Mouse (Mus musculus): ENCODE data around the gene Rnf144a. TPM values are rescaled to one million over a fixed set of nuclear protein-coding genes. Genes with fewer than 3 reads are reported as not detected.

Rnf144a gene
- polyA plus RNA-seq, 1 experiment from 2014 or later = 5.0 TPM

DNA sequence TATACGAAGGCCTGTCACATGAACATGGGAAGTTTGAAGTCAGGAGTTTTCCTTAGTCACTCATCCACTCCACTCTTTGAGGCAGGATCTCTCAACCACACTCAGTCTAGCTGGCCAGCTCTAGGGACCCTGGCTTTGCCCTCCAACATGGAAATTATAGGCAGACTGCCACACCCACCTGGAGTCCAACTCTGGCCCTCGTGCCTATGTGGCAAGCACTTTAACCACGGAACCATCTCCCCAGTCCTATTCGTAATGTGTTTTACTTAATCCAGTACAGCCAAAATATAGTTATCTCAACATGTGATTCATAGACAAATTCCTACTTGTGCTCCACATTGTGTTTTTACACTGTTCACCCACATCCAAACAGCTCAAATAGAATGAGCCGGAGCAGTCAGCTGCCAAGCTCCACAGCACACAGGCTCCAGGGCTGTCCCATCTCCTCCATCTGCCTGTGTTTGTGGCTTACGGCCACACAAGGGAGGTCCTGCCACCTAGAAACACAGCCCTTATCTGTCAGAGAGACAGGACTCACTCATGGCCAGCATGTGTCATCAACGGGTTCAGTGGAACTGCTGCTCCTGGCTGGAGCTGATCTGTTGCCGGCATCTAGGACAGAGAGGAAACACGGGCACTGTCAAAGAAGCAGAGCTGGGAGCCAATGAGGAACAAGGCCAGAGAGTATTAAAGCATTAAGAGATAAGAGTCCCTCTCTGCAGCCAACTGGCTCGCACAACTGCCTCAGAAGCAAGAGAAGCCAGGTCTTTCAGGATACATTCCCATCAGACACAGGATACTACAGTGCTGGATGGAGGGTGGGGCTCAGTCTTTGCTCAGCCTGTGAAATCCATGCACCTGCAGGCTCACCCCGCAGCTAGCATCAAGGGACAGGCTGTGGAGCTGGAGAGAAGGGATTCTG, 10.0 kb downstream of the Rnf144a start:
- Histone ChIP-seq H3K36me3 (ENCODE audit: control insufficient read depth, insufficient read depth, low read length) (no peaks in the 10 kb centered on the region), H3K4me1 (replicated peaks; ENCODE audit: control insufficient read depth, insufficient read depth) (no peaks in the 10 kb centered on the region), H3K4me2 (replicated peaks; ENCODE audit: low read depth) (no peak overlapping the region), H3K9ac (ENCODE audit: low read length) (no peak overlapping the region), H3K4me3 (ENCODE audit: low read depth, low read length) (no peak overlapping the region), H3K27me3 (ENCODE audit: control insufficient read depth, insufficient read depth, low read length) (no peaks in the 10 kb centered on the region), H3K27ac (replicated peaks) (no peak overlapping the region), H3K9me3 (ENCODE audit: control insufficient read depth, low read length) (no peaks in the 10 kb centered on the region)
- TF ChIP-seq EP300 (optimal IDR thresholded peaks at IDR 0.05) (no peak), CTCF (IDR thresholded peaks at IDR 0.05; ENCODE audit: low read depth) (no peak)
- WGBS = 50% methylated on average over 11 of the region's 11 CpGs
- no peak for DNase-seq (ENCODE audit: low spot score)
- ATAC-seq (ENCODE audit: low FRiP score, low TSS enrichment) = no peak

DNA sequence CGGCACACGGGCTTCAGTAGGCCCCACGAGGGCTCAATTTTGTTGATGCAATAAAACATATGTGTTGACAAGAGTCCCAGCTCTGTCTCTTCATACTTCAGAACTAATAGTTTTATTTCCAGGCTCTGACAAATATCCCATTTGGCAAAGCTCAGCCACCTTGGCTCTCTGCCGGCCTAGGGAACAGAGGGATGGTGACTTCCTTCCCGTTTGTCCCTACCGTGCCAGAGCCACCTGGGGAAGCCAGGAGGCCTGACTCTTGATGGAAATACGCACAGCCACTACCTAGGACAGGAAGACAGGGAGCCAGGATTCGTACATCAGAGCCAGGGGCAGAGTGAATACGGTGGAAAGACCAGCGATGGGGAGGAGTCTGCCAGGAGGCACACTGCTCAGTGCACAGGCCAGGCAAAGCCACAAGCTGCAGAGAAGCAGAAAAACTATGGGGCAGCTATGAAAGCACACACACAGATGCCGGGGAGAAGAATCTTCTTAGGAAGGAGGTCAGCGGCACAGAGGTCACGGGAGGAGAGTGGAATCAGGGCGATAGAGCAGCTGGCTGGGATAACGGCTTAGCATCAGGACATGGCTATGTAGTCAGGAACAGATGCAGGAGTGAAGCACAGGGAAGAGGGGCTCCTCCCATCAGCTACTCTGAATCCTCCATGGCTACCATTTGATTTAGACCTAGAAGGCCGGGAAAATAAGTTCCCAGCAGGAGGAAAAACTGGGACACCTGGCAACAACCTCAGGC, 11.5 kb downstream of the Rnf144a start:
- H3K27ac ChIP-seq (replicated peaks) = 0 out of 2 replicates have a peak overlapping the region, but pooled peaks have one; percentile 18
- H3K27me3 ChIP-seq (ENCODE audit: control insufficient read depth, insufficient read depth, low read length) = no peaks in the 10 kb centered on the region
- no peaks in the 10 kb centered on the region for H3K36me3 ChIP-seq (ENCODE audit: control insufficient read depth, insufficient read depth, low read length)
- H3K4me3 ChIP-seq (ENCODE audit: low read depth, low read length) = no peak overlapping the region
- no peak overlapping the region for H3K4me2 ChIP-seq (replicated peaks; ENCODE audit: low read depth)
- H3K9ac ChIP-seq (ENCODE audit: low read length) = no peak overlapping the region
- no peaks in the 10 kb centered on the region for H3K9me3 ChIP-seq (ENCODE audit: control insufficient read depth, low read length)
- no peak for TF ChIP-seq CTCF (IDR thresholded peaks at IDR 0.05; ENCODE audit: low read depth)
- no peaks in the 10 kb centered on the region for H3K4me1 ChIP-seq (replicated peaks; ENCODE audit: control insufficient read depth, insufficient read depth)
- ATAC-seq (ENCODE audit: low FRiP score, low TSS enrichment) (no peak), DNase-seq (ENCODE audit: low spot score) (no peak)
- 58% methylated on average over 16 of the region's 16 CpGs for WGBS

DNA sequence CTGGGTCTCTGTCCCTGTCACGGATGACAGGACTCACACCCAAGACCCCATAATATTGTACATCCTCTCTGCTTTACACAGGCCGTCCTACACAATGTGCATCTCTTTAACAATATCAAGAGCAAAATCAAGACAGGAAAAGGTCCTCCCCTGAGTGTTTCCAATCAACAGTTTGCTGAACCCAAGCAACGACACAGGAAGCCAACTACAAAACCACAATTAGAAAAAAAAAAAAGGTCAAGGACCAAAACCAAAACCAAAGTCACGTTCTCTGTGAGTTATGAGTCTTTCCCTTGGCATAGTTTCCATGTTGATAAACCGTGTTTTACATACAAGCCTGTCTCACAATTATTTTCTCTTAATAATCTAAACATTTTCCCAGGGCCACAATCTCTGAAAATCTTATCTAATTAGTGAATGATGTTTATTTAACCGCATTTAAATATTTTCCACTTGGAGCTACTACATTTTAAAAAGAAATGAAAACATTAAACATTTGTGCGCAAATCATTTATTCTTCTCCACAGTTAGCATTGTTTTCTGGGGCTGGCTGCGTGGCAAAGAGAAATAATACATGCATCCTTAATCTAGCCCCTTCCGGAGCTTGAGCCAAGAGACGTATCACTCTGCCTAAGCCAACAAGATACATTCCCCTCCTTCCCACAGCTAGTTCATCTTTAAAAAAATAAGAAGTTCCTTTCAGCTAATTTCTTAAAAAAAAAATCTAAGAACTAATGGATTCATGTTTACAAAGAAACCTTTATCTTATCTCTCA, 13.2 kb downstream of the Rnf144a start:
- ATAC-seq (ENCODE audit: low FRiP score, low TSS enrichment) (no peak), DNase-seq (ENCODE audit: low spot score) (no peak)
- no peak overlapping the region; the same call in 1 of the 2 replicates for H3K27ac ChIP-seq (replicated peaks)
- H3K4me2 ChIP-seq (replicated peaks; ENCODE audit: low read depth) = no peak overlapping the region
- no peaks in the 10 kb centered on the region for H3K4me1 ChIP-seq (replicated peaks; ENCODE audit: control insufficient read depth, insufficient read depth)
- H3K36me3 ChIP-seq (ENCODE audit: control insufficient read depth, insufficient read depth, low read length) = no peaks in the 10 kb centered on the region
- WGBS = 55% methylated on average over 10 of the region's 10 CpGs
- TF ChIP-seq CTCF (IDR thresholded peaks at IDR 0.05; ENCODE audit: low read depth) = no peak
- no peak for TF ChIP-seq EP300 (optimal IDR thresholded peaks at IDR 0.05)
- H3K9ac ChIP-seq (ENCODE audit: low read length) = no peak overlapping the region
- no peaks in the 10 kb centered on the region for H3K27me3 ChIP-seq (ENCODE audit: control insufficient read depth, insufficient read depth, low read length)
- H3K9me3 ChIP-seq (ENCODE audit: control insufficient read depth, low read length) = no peaks in the 10 kb centered on the region
- H3K4me3 ChIP-seq (ENCODE audit: low read depth, low read length) = no peak overlapping the region

DNA sequence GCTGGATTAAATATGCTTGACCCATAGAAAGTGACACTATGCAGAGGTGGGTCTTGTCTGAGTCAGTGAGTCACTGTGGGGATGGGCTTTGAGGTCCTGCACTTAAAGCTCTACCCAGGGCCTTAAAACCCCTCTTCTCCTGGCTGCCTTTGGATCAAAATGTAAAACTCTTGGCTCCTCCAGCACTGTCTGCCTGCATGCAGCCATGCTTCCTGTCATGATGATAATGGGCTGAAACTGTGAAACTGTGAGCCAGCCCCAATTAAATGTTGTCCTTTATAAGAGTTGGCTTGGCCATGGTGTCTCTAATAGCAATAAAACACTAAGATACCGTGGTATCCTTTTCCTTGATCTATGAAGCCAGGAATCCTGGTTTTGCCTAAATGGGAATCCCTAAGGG, 13.8 kb downstream of the Rnf144a start:
- Histone ChIP-seq H3K4me3 (ENCODE audit: low read depth, low read length) (no peak overlapping the region), H3K27me3 (ENCODE audit: control insufficient read depth, insufficient read depth, low read length) (no peaks in the 10 kb centered on the region), H3K4me2 (replicated peaks; ENCODE audit: low read depth) (no peak overlapping the region), H3K9ac (ENCODE audit: low read length) (no peak overlapping the region), H3K27ac (replicated peaks) (no peak overlapping the region), H3K9me3 (ENCODE audit: control insufficient read depth, low read length) (no peaks in the 10 kb centered on the region), H3K4me1 (replicated peaks; ENCODE audit: control insufficient read depth, insufficient read depth) (no peaks in the 10 kb centered on the region), H3K36me3 (ENCODE audit: control insufficient read depth, insufficient read depth, low read length) (no peaks in the 10 kb centered on the region)
- TF ChIP-seq EP300 (optimal IDR thresholded peaks at IDR 0.05) (no peak), CTCF (IDR thresholded peaks at IDR 0.05; ENCODE audit: low read depth) (no peak)
- WGBS = 76% methylated on average over 1 of the region's 1 CpGs
- no peak for ATAC-seq (ENCODE audit: low FRiP score, low TSS enrichment)
- no peak for DNase-seq (ENCODE audit: low spot score)

DNA sequence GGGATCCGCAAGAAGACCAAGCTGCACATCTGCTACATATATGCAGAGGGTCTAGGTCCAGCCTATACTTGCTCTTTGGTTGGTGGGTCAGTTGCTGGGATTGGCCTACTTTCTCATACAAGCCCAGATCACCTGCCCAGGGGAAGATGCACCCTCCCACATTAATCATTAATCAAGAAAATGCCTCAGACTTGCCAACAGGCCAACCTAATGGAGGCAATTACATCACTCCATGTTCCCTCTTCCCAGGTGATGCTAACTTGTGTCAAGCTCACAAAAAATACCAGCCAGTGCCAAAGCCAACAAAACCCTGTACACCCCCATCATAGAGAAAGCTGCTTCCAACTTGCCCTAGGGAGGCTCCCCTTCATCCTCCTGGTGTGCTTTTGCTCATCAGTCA, 14.3 kb downstream of the Rnf144a start:
- H3K4me1 ChIP-seq (replicated peaks; ENCODE audit: control insufficient read depth, insufficient read depth) = no peaks in the 10 kb centered on the region
- no peaks in the 10 kb centered on the region for H3K27me3 ChIP-seq (ENCODE audit: control insufficient read depth, insufficient read depth, low read length)
- ATAC-seq (ENCODE audit: low FRiP score, low TSS enrichment) (no peak), DNase-seq (ENCODE audit: low spot score) (no peak)
- no peak for TF ChIP-seq CTCF (IDR thresholded peaks at IDR 0.05; ENCODE audit: low read depth)
- TF ChIP-seq EP300 (optimal IDR thresholded peaks at IDR 0.05) = no peak
- no peaks in the 10 kb centered on the region for H3K36me3 ChIP-seq (ENCODE audit: control insufficient read depth, insufficient read depth, low read length)
- WGBS = 92% methylated on average over 1 of the region's 1 CpGs
- H3K4me3 ChIP-seq (ENCODE audit: low read depth, low read length) = no peak overlapping the region
- H3K9ac ChIP-seq (ENCODE audit: low read length) = no peak overlapping the region
- no peak overlapping the region for H3K27ac ChIP-seq (replicated peaks)
- H3K9me3 ChIP-seq (ENCODE audit: control insufficient read depth, low read length) = no peaks in the 10 kb centered on the region
- H3K4me2 ChIP-seq (replicated peaks; ENCODE audit: low read depth) = no peak overlapping the region
